9 mouse cellular contexts compared by ENCODE assay signal in genomic region chr2:166079961-166080885, GRCm38 (mm10).
DNase-seq lines count a peak whose midpoint lies in the region; ATAC-seq and TF ChIP-seq lines count a peak whose summit lies in the region.
"Had no signal": no experiment of that assay in that cellular context is flagged by ENCODE, and none has a peak within 500 bp of the region (broad histone marks: within the 10 kb centered on the region; RNA-seq: fewer than 3 reads in every experiment).

No protein-coding gene starts in this region.

- peaks cover 9% of the 10 kb centered on the region for H3K36me3 ChIP-seq in heart, embryonic 16.5 days (ENCODE audit: control insufficient read depth, insufficient read depth)
- H3K36me3 ChIP-seq in liver, adult 2 months (ENCODE audit: control insufficient read depth, insufficient read depth, low read length), result no peaks in the 10 kb centered on the region
- no peaks in the 10 kb centered on the region for H3K36me3 ChIP-seq in thymus, adult 2 months (ENCODE audit: control insufficient read depth, insufficient read depth, low read length)

- no peak for TF ChIP-seq POLR2A in liver, adult 2 months (IDR thresholded peaks at IDR 0.05; ENCODE audit: extremely low read depth, insufficient read depth, low read length)
- TF ChIP-seq POLR2A in thymus, adult 2 months (IDR thresholded peaks at IDR 0.05; ENCODE audit: control insufficient read depth, extremely low read depth, insufficient read depth, low read length, poor library complexity), result no peak

- peak overlapping the region; percentile 66 for H3K4me2 ChIP-seq in heart, embryonic 16.5 days (ENCODE audit: low read depth, low read length)
- H3K4me2 ChIP-seq: hindbrain, embryonic 15.5 days had no signal

- H3K4me1 ChIP-seq in heart, embryonic 16.5 days (ENCODE audit: control insufficient read depth, insufficient read depth, low read length), result peaks cover 37% of the 10 kb centered on the region
- peaks cover 9% of the 10 kb centered on the region for H3K4me1 ChIP-seq in liver, adult 2 months (ENCODE audit: control insufficient read depth, insufficient read depth, low read length)
- no peaks in the 10 kb centered on the region; the same call in 1 of the 2 replicates for H3K4me1 ChIP-seq in thymus, adult 2 months (replicated peaks; ENCODE audit: control insufficient read depth, insufficient read depth, low read length)

- no peaks in the 10 kb centered on the region for H3K9me3 ChIP-seq in heart, embryonic 16.5 days (replicated peaks; ENCODE audit: control insufficient read depth, low read length)
- H3K9me3 ChIP-seq: hindbrain, embryonic 15.5 days had no signal

- no peaks in the 10 kb centered on the region for H3K27me3 ChIP-seq in heart, embryonic 16.5 days (ENCODE audit: control insufficient read depth, insufficient read depth, low read length)
- H3K27me3 ChIP-seq in liver, adult 2 months (ENCODE audit: control insufficient read depth, insufficient read depth, low read length), result no peaks in the 10 kb centered on the region
- no peaks in the 10 kb centered on the region for H3K27me3 ChIP-seq in thymus, adult 2 months (ENCODE audit: control insufficient read depth, insufficient read depth, low read length)
- H3K27me3 ChIP-seq: hindbrain, embryonic 15.5 days had no signal

- H3K9ac ChIP-seq in heart, embryonic 16.5 days (ENCODE audit: low read length), result peak overlapping the region; percentile 77
- H3K9ac ChIP-seq in liver, adult 2 months (ENCODE audit: low read depth, low read length), result peak overlapping the region; percentile 18; the same call in 1 of the 2 replicates
- H3K9ac ChIP-seq: hindbrain, embryonic 15.5 days had no signal

- 32% methylated on average over 17 of the region's 17 CpGs for WGBS in heart, embryonic 16.5 days
- WGBS in liver, adult 2 months, result 29% methylated on average over 17 of the region's 17 CpGs
- WGBS in thymus, adult 2 months, result 64% methylated on average over 17 of the region's 17 CpGs

- no peak for TF ChIP-seq CTCF in liver, adult 2 months (IDR thresholded peaks at IDR 0.05; ENCODE audit: low read depth, low read length)
- TF ChIP-seq CTCF in thymus, adult 2 months (IDR thresholded peaks at IDR 0.05; ENCODE audit: borderline replicate concordance, control insufficient read depth, extremely low read depth, insufficient read depth, low read length, poor library complexity), result no peak

- peak overlapping the region; percentile 49 for H3K4me3 ChIP-seq in heart, embryonic 16.5 days (ENCODE audit: low read length)
- H3K4me3 ChIP-seq in liver, adult 2 months (ENCODE audit: insufficient read depth, low read depth, low read length), result no peak overlapping the region
- H3K4me3 ChIP-seq in thymus, adult 2 months (ENCODE audit: control insufficient read depth, insufficient read depth, low read length), result no peak overlapping the region
- H3K4me3 ChIP-seq: hindbrain, embryonic 15.5 days had no signal

- H3K27ac ChIP-seq in heart, embryonic 16.5 days (ENCODE audit: low read length), result peak overlapping the region; percentile 99
- 0 out of 2 replicates have a peak overlapping the region, but pooled peaks have one; percentile 19 for H3K27ac ChIP-seq in liver, adult 2 months (replicated peaks; ENCODE audit: insufficient read depth, low read depth, low read length)
- H3K27ac ChIP-seq in thymus, adult 2 months (ENCODE audit: control insufficient read depth, insufficient read depth, low read length), result no peak overlapping the region
- H3K27ac ChIP-seq: hindbrain, embryonic 15.5 days had no signal

- H3K79me2 ChIP-seq in liver, adult 2 months (ENCODE audit: control insufficient read depth, insufficient read depth, low read length), result no peaks in the 10 kb centered on the region

- peak; percentile 43 for DNase-seq in thymus, postnatal 4 days
- DNase-seq in thymus, adult 18-20 months, result no peak
- DNase-seq in embryo, embryonic 11.5 days (ENCODE audit: low read depth, low spot score), result peak; percentile 35
- peak; percentile 67 for DNase-seq in liver, adult 2 months (ENCODE audit: extremely low read depth, low read depth, low spot score)
- DNase-seq in urinary bladder, postnatal 25 days (ENCODE audit: low spot score), result peak; percentile 43
- DNase-seq in thymus, adult 2 months, result no peak
- no peak for DNase-seq in frontal cortex, adult 2 months (ENCODE audit: extremely low spot score in 1 of 2, low spot score in 1 of 2)

- peak; percentile 88 for ATAC-seq in heart, embryonic 16.5 days (replicated peaks; ENCODE audit: extremely low read depth, insufficient read depth, low FRiP score)

Comparison
In these comparisons a context has a peak if more than half of its experiments do, and no peak if none do; other contexts are left out.
1. DNase-seq: peak in thymus, postnatal 4 days (single experiment), embryo, embryonic 11.5 days (single experiment), liver, adult 2 months (single experiment) and urinary bladder, postnatal 25 days (single experiment); none in thymus, adult 18-20 months (0 of 2), thymus, adult 2 months (single experiment) and frontal cortex, adult 2 months (0 of 2).